12 mouse cellular contexts compared by ENCODE assay signal in the genomic region with DNA sequence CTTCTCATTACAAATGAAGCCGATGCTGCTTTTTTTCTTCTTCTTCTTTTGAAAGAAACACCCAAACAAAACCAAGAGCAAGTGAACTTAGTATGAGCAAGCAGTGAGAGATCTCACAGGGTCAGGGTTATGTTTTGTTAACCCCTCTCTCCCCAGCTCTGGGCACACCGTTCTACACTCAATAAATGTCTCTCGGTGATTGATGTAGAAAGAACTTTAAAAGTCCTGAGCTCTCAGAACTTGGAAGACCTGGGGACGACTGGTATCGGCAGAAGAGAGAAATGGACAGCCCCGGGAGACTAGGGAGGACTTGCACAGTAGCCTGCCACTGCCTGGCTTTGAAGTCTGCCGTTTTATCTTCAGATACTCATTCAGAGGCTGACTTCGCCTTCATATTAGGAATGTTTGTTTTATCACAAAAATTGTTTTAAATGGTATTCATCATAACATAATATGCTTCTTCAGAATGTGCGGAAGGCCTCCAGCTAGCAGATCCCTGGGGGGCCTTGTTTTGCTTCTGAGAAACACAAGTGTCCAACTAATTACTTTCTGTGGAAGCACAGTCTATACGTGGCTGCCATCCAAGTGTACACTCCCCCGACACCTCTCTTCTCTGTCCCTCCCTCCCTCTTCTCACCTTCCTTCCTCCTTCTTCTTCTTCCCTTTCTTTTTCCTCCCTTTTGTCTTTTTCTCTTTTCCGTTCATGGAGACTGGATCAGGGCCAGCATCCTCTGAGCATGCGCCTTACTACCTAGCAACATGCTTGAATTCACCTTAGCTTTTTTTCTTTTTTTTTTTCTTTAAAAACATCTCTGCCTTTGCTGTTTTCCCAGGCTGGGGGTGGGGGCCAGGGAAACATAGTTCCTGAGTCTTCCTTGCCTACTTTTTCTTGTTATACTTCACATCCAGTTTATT.
DNase-seq lines count a peak whose midpoint lies in the region; ATAC-seq and TF ChIP-seq lines count a peak whose summit lies in the region.
"Had no signal": no experiment of that assay in that cellular context is flagged by ENCODE, and none has a peak within 500 bp of the region (broad histone marks: within the 10 kb centered on the region; RNA-seq: fewer than 3 reads in every experiment).

No protein-coding gene starts in this region.

- no peaks in the 10 kb centered on the region for H3K9me3 ChIP-seq in embryonic facial prominence, embryonic 14.5 days (ENCODE audit: control insufficient read depth, low read length)
- H3K9me3 ChIP-seq in embryonic facial prominence, embryonic 10.5 days, result no peaks in the 10 kb centered on the region
- no peaks in the 10 kb centered on the region; the same call in 1 of the 2 replicates for H3K9me3 ChIP-seq in hindbrain, postnatal 0 days (ENCODE audit: low read length)
- no peaks in the 10 kb centered on the region for H3K9me3 ChIP-seq in hindbrain, embryonic 10.5 days
- H3K9me3 ChIP-seq in neural tube, embryonic 13.5 days, result no peaks in the 10 kb centered on the region
- H3K9me3 ChIP-seq: embryonic facial prominence, embryonic 13.5 days; midbrain, embryonic 12.5 days had no signal

- no peak overlapping the region for H3K4me3 ChIP-seq in embryonic facial prominence, embryonic 14.5 days (ENCODE audit: low read depth, low read length)
- no peak overlapping the region for H3K4me3 ChIP-seq in embryonic facial prominence, embryonic 10.5 days
- no peak overlapping the region for H3K4me3 ChIP-seq in hindbrain, postnatal 0 days (ENCODE audit: low read length)
- H3K4me3 ChIP-seq in hindbrain, embryonic 10.5 days, result no peak overlapping the region
- no peak overlapping the region for H3K4me3 ChIP-seq in neural tube, embryonic 13.5 days
- H3K4me3 ChIP-seq: embryonic facial prominence, embryonic 13.5 days; midbrain, embryonic 12.5 days had no signal

- H3K4me1 ChIP-seq in embryonic facial prominence, embryonic 14.5 days (ENCODE audit: control insufficient read depth, insufficient read depth, low read length), result no peaks in the 10 kb centered on the region
- H3K4me1 ChIP-seq in embryonic facial prominence, embryonic 10.5 days, result peaks cover 12% of the 10 kb centered on the region; the same call in 1 of the 2 replicates
- H3K4me1 ChIP-seq in hindbrain, postnatal 0 days (ENCODE audit: insufficient read depth, low read length), result peaks cover 8% of the 10 kb centered on the region; the same call in 1 of the 2 replicates
- 0 out of 2 replicates have a peak, but pooled peaks cover 7% of the 10 kb centered on the region for H3K4me1 ChIP-seq in hindbrain, embryonic 10.5 days (replicated peaks)
- H3K4me1 ChIP-seq in neural tube, embryonic 13.5 days (replicated peaks), result peaks cover 17% of the 10 kb centered on the region
- H3K4me1 ChIP-seq: embryonic facial prominence, embryonic 13.5 days; midbrain, embryonic 12.5 days had no signal

- H3K27ac ChIP-seq in embryonic facial prominence, embryonic 14.5 days (replicated peaks; ENCODE audit: low read depth, low read length), result no peak overlapping the region
- H3K27ac ChIP-seq in embryonic facial prominence, embryonic 10.5 days (replicated peaks), result no peak overlapping the region
- no peak overlapping the region for H3K27ac ChIP-seq in hindbrain, postnatal 0 days
- H3K27ac ChIP-seq in hindbrain, embryonic 10.5 days, result no peak overlapping the region
- 0 out of 2 replicates have a peak overlapping the region, but pooled peaks have one; percentile 28 for H3K27ac ChIP-seq in neural tube, embryonic 13.5 days (replicated peaks)
- H3K27ac ChIP-seq: embryonic facial prominence, embryonic 13.5 days; midbrain, embryonic 12.5 days had no signal

- peak; percentile 48 for DNase-seq in embryonic facial prominence, embryonic 14.5 days (ENCODE audit: low spot score)
- no peak for DNase-seq in embryonic facial prominence, embryonic 10.5 days (ENCODE audit: low spot score)
- DNase-seq in hindbrain, postnatal 0 days (ENCODE audit: low spot score), result peak; percentile 41
- no peak for DNase-seq in hindbrain, embryonic 10.5 days (ENCODE audit: low spot score)
- peak; percentile 13 for DNase-seq in ovary, postnatal 14 days (ENCODE audit: low spot score)
- DNase-seq in ovary, postnatal 36 days (ENCODE audit: low spot score), result no peak
- DNase-seq in thymus, postnatal 14 days, result no peak
- DNase-seq: gastrocnemius, postnatal 36 days; liver, postnatal 0 days had no signal

- no peak overlapping the region for H3K9ac ChIP-seq in embryonic facial prominence, embryonic 14.5 days (ENCODE audit: low read depth, low read length)
- peak overlapping the region; percentile 26; the same call in 1 of the 2 replicates for H3K9ac ChIP-seq in hindbrain, postnatal 0 days (replicated peaks; ENCODE audit: low read length)
- no peak overlapping the region for H3K9ac ChIP-seq in neural tube, embryonic 13.5 days
- H3K9ac ChIP-seq: embryonic facial prominence, embryonic 13.5 days; liver, postnatal 0 days; midbrain, embryonic 12.5 days had no signal

- no peak overlapping the region for H3K4me2 ChIP-seq in embryonic facial prominence, embryonic 14.5 days (ENCODE audit: low read depth, low read length)
- H3K4me2 ChIP-seq in hindbrain, postnatal 0 days (ENCODE audit: low read depth, low read length), result peak overlapping the region; percentile 44
- peak overlapping the region; percentile 16; the same call in 1 of the 2 replicates for H3K4me2 ChIP-seq in neural tube, embryonic 13.5 days
- H3K4me2 ChIP-seq: embryonic facial prominence, embryonic 13.5 days; midbrain, embryonic 12.5 days had no signal

- WGBS in embryonic facial prominence, embryonic 14.5 days, result 37% methylated on average over 13 of the region's 13 CpGs
- WGBS in embryonic facial prominence, embryonic 10.5 days, result 55% methylated on average over 13 of the region's 13 CpGs
- 34% methylated on average over 13 of the region's 13 CpGs for WGBS in hindbrain, postnatal 0 days
- 56% methylated on average over 13 of the region's 13 CpGs for WGBS in hindbrain, embryonic 10.5 days
- WGBS in neural tube, embryonic 13.5 days, result 31% methylated on average over 13 of the region's 13 CpGs

- H3K27me3 ChIP-seq in embryonic facial prominence, embryonic 14.5 days (replicated peaks; ENCODE audit: control insufficient read depth, insufficient read depth, low read length), result no peaks in the 10 kb centered on the region
- H3K27me3 ChIP-seq in embryonic facial prominence, embryonic 10.5 days (replicated peaks; ENCODE audit: low read depth, poor library complexity, severe bottlenecking), result no peaks in the 10 kb centered on the region
- no peaks in the 10 kb centered on the region for H3K27me3 ChIP-seq in hindbrain, postnatal 0 days (ENCODE audit: insufficient read depth, low read length)
- no peaks in the 10 kb centered on the region for H3K27me3 ChIP-seq in hindbrain, embryonic 10.5 days (ENCODE audit: insufficient read depth, poor library complexity, severe bottlenecking)
- H3K27me3 ChIP-seq in neural tube, embryonic 13.5 days, result no peaks in the 10 kb centered on the region
- H3K27me3 ChIP-seq: embryonic facial prominence, embryonic 13.5 days; midbrain, embryonic 12.5 days had no signal

- no peak for ATAC-seq in embryonic facial prominence, embryonic 14.5 days (ENCODE audit: low read depth)
- ATAC-seq in hindbrain, postnatal 0 days, result no peak
- ATAC-seq in neural tube, embryonic 13.5 days (ENCODE audit: low read depth), result no peak
- ATAC-seq: liver, postnatal 0 days had no signal

- no peaks in the 10 kb centered on the region for H3K36me3 ChIP-seq in embryonic facial prominence, embryonic 14.5 days (ENCODE audit: control insufficient read depth, insufficient read depth, low read length)
- no peaks in the 10 kb centered on the region for H3K36me3 ChIP-seq in embryonic facial prominence, embryonic 10.5 days (replicated peaks)
- no peaks in the 10 kb centered on the region for H3K36me3 ChIP-seq in hindbrain, postnatal 0 days (ENCODE audit: insufficient read depth, low read length)
- H3K36me3 ChIP-seq in hindbrain, embryonic 10.5 days, result no peaks in the 10 kb centered on the region
- no peaks in the 10 kb centered on the region for H3K36me3 ChIP-seq in neural tube, embryonic 13.5 days
- H3K36me3 ChIP-seq: embryonic facial prominence, embryonic 13.5 days; midbrain, embryonic 12.5 days had no signal

- TF ChIP-seq CTCF in hindbrain, postnatal 0 days (IDR thresholded peaks at IDR 0.05; ENCODE audit: low read depth), result no peak

Comparison
In these comparisons a context has a peak if more than half of its experiments do, and no peak if none do; other contexts are left out.
1. DNase-seq: peak in embryonic facial prominence, embryonic 14.5 days (single experiment), hindbrain, postnatal 0 days (single experiment) and ovary, postnatal 14 days (single experiment); none in embryonic facial prominence, embryonic 10.5 days (single experiment), hindbrain, embryonic 10.5 days (single experiment), ovary, postnatal 36 days (single experiment) and thymus, postnatal 14 days (single experiment).